Mouse (Mus musculus): ENCODE measurements at regions not wholly inside any gene's neighbourhood (a gene's known extent, or its start where the extent isn't known, plus 50 kb on each side); places are given as distances from the start of the nearest gene placed in this dataset.

DNA sequence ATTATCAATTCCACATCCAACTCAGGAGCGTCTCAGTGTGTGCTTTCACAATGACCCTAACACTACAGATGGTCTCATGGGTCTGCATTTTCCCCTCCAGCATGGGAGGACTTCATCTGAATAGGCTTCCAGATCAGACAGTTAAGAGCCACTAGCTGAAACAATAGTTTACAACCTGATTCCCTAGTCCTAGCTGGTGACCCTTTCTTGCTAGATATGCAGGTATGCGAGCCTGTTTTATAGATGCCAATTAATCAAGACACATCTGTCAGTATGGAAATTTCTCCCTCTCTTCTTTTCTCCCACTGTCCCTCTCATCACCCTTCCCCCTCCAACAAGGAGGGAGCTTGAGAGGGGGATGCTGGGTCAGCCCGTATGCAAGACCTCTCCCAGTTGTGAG lies 71.2 kb upstream of the Zic3 start:
- Histone ChIP-seq H3K27ac (ENCODE audit: low read depth) (no peak overlapping the region), H3K4me3 (ENCODE audit: low read depth, low read length) (no peak overlapping the region), H3K4me1 (ENCODE audit: insufficient read depth) (no peaks in the 10 kb centered on the region), H3K9ac (replicated peaks) (no peak overlapping the region), H3K4me2 (ENCODE audit: low read depth, low read length) (no peak overlapping the region), H3K36me3 (replicated peaks; ENCODE audit: insufficient read depth, low read length) (no peaks in the 10 kb centered on the region), H3K27me3 (ENCODE audit: insufficient read depth, low read length) (no peaks in the 10 kb centered on the region), H3K9me3 (ENCODE audit: low read length) (no peaks in the 10 kb centered on the region)
- TF ChIP-seq CTCF (IDR thresholded peaks at IDR 0.05; ENCODE audit: low read depth) (no peak), EP300 (IDR thresholded peaks at IDR 0.05; ENCODE audit: low read depth) (no peak)
- ATAC-seq (no peak), DNase-seq (no peak)
- WGBS (ENCODE audit: insufficient replicate concordance) = 40% methylated on average over 3 of the region's 3 CpGs

- no peaks in the 10 kb centered on the region for H3K4me1 ChIP-seq (ENCODE audit: insufficient read depth)
- no peak overlapping the region for H3K4me2 ChIP-seq (ENCODE audit: low read depth, low read length)
- TF ChIP-seq CTCF (IDR thresholded peaks at IDR 0.05; ENCODE audit: low read depth) = no peak
- no peak for TF ChIP-seq EP300 (IDR thresholded peaks at IDR 0.05; ENCODE audit: low read depth)
- 45% methylated on average over 3 of the region's 3 CpGs for WGBS (ENCODE audit: insufficient replicate concordance)
- H3K9ac ChIP-seq (replicated peaks) = no peak overlapping the region
- no peak overlapping the region for H3K4me3 ChIP-seq (ENCODE audit: low read depth, low read length)
- H3K27ac ChIP-seq (ENCODE audit: low read depth) = no peak overlapping the region
- DNase-seq (no peak), ATAC-seq (no peak)
- H3K9me3 ChIP-seq (ENCODE audit: low read length) = no peaks in the 10 kb centered on the region
- H3K27me3 ChIP-seq (ENCODE audit: insufficient read depth, low read length) = no peaks in the 10 kb centered on the region
- H3K36me3 ChIP-seq (replicated peaks; ENCODE audit: insufficient read depth, low read length) = no peaks in the 10 kb centered on the region
Observed at GRCm38 (mm10) chrX:57954594-57955185, 67.8 kb upstream of the Zic3 start.
